9 mouse cellular contexts compared by ENCODE assay signal in genomic region chr9:76235945-76236503, GRCm38 (mm10). TPM values are rescaled to one million over a fixed set of nuclear protein-coding genes. Genes with fewer than 3 reads are reported as not detected.
DNase-seq lines count a peak whose midpoint lies in the region; ATAC-seq and TF ChIP-seq lines count a peak whose summit lies in the region.
"Had no signal": no experiment of that assay in that cellular context is flagged by ENCODE, and none has a peak within 500 bp of the region (broad histone marks: within the 10 kb centered on the region; RNA-seq: fewer than 3 reads in every experiment).

No protein-coding gene starts in this region.

- H3K9ac ChIP-seq in MEL (ENCODE audit: control insufficient read depth, low read depth, low read length, poor library complexity, severe bottlenecking): no peak overlapping the region
- H3K9ac ChIP-seq in embryonic facial prominence, embryonic 15.5 days: no peak overlapping the region
- H3K9ac ChIP-seq in liver, embryonic 12.5 days: peak overlapping the region; percentile 48
- H3K9ac ChIP-seq in neural tube, embryonic 11.5 days (ENCODE audit: low read length): 0 out of 2 replicates have a peak overlapping the region, but pooled peaks have one; percentile 8

- no peak overlapping the region for H3K27ac ChIP-seq in MEL (ENCODE audit: control insufficient read depth, low read depth, low read length)
- peak overlapping the region; percentile 80 for H3K27ac ChIP-seq in embryonic facial prominence, embryonic 15.5 days (replicated peaks)
- peak overlapping the region; percentile 83 for H3K27ac ChIP-seq in liver, embryonic 12.5 days
- no peak overlapping the region for H3K27ac ChIP-seq in neural tube, embryonic 11.5 days (ENCODE audit: low read depth, low read length)

- peak overlapping the region in 1 of 2 experiments; percentile 38; a peak in 2 of 4 replicates for H3K4me3 ChIP-seq in MEL (ENCODE audit: control insufficient read depth in 1 of 2, insufficient read depth in 1 of 2, low read depth in 2 of 2, low read length in 2 of 2)
- H3K4me3 ChIP-seq in embryonic facial prominence, embryonic 15.5 days (replicated peaks): peak overlapping the region; percentile 48
- peak overlapping the region; percentile 56 for H3K4me3 ChIP-seq in liver, embryonic 12.5 days
- peak overlapping the region; percentile 2 for H3K4me3 ChIP-seq in neural tube, embryonic 11.5 days (ENCODE audit: low read depth, low read length)

- H3K79me2 ChIP-seq in MEL (ENCODE audit: control insufficient read depth, insufficient read depth, low read length, poor library complexity): no peaks in the 10 kb centered on the region

- intact Hi-C loops in heart, postnatal 25 days (cut with DNase I): loop anchor here (2.0 kb wide), 1 partner anchor 473 kb away; no protein-coding TSS in a partner anchor

- TF ChIP-seq RAD21 in MEL (IDR thresholded peaks at IDR 0.05; ENCODE audit: low read depth, low read length): no peak

- no peaks in the 10 kb centered on the region for H3K27me3 ChIP-seq in MEL (ENCODE audit: control insufficient read depth in 1 of 2, insufficient read depth in 2 of 2, low read length in 2 of 2)
- no peaks in the 10 kb centered on the region for H3K27me3 ChIP-seq in embryonic facial prominence, embryonic 15.5 days
- H3K27me3 ChIP-seq in liver, embryonic 12.5 days (replicated peaks): no peaks in the 10 kb centered on the region
- H3K27me3 ChIP-seq in neural tube, embryonic 11.5 days (ENCODE audit: control insufficient read depth, insufficient read depth, low read length): no peaks in the 10 kb centered on the region

- H3K4me1 ChIP-seq in MEL (ENCODE audit: control insufficient read depth in 1 of 2, insufficient read depth in 2 of 2, low read length in 2 of 2): no peaks in the 10 kb centered on the region; a peak in 1 of 4 replicates
- H3K4me1 ChIP-seq in embryonic facial prominence, embryonic 15.5 days: no peaks in the 10 kb centered on the region
- H3K4me1 ChIP-seq in liver, embryonic 12.5 days: peaks cover 34% of the 10 kb centered on the region
- H3K4me1 ChIP-seq in neural tube, embryonic 11.5 days (ENCODE audit: control insufficient read depth, insufficient read depth, low read length): no peaks in the 10 kb centered on the region

- H3K36me3 ChIP-seq in MEL (ENCODE audit: control insufficient read depth in 1 of 2, insufficient read depth in 2 of 2, low read length in 2 of 2): peaks cover 0 to 8% of the 10 kb centered on the region in 2 experiments; a peak in 1 of 4 replicates
- H3K36me3 ChIP-seq in embryonic facial prominence, embryonic 15.5 days: no peaks in the 10 kb centered on the region
- no peaks in the 10 kb centered on the region for H3K36me3 ChIP-seq in liver, embryonic 12.5 days
- no peaks in the 10 kb centered on the region for H3K36me3 ChIP-seq in neural tube, embryonic 11.5 days (ENCODE audit: control insufficient read depth, insufficient read depth, low read length)

- peak; percentile 86 for DNase-seq in heart, adult 11 months
- DNase-seq in heart, postnatal 25 days (ENCODE audit: low spot score): no peak
- peak; percentile 63 for DNase-seq in MEL (ENCODE audit: low read depth, low spot score)
- DNase-seq in heart, postnatal 4 days: peak; percentile 15
- DNase-seq in neural tube, embryonic 11.5 days (ENCODE audit: low spot score): peak; percentile 51
- DNase-seq in cerebellum, adult 11-12 months: no peak

- TF ChIP-seq EP300 in MEL (IDR thresholded peaks at IDR 0.05; ENCODE audit: low read depth in 1 of 2, low read length in 2 of 2): no peak

- 1% methylated on average over 14 of the region's 14 CpGs for WGBS in embryonic facial prominence, embryonic 15.5 days
- 3% methylated on average over 14 of the region's 14 CpGs for WGBS in liver, embryonic 12.5 days (ENCODE audit: insufficient replicate concordance)
- WGBS in neural tube, embryonic 11.5 days: 6% methylated on average over 14 of the region's 14 CpGs

- no peak for TF ChIP-seq POLR2A in MEL (IDR thresholded peaks at IDR 0.05; ENCODE audit: control insufficient read depth in 1 of 2, insufficient read depth in 1 of 2, low read depth in 1 of 2, low read length in 2 of 2, poor library complexity in 1 of 2)

- no peaks in the 10 kb centered on the region for H3K9me3 ChIP-seq in MEL (replicated peaks; ENCODE audit: insufficient read depth, low read length)
- no peaks in the 10 kb centered on the region for H3K9me3 ChIP-seq in embryonic facial prominence, embryonic 15.5 days (replicated peaks)
- no peaks in the 10 kb centered on the region for H3K9me3 ChIP-seq in liver, embryonic 12.5 days (replicated peaks)
- no peaks in the 10 kb centered on the region for H3K9me3 ChIP-seq in neural tube, embryonic 11.5 days (ENCODE audit: control insufficient read depth, low read length)

- no peak for ATAC-seq in embryonic facial prominence, embryonic 15.5 days (ENCODE audit: insufficient number of reproducible peaks, low FRiP score, low TSS enrichment, low read depth)
- ATAC-seq in liver, embryonic 12.5 days: peak; percentile 77
- ATAC-seq in neural tube, embryonic 11.5 days (ENCODE audit: insufficient read depth, low FRiP score, low TSS enrichment): peak; percentile 54

- H3K4me2 ChIP-seq in embryonic facial prominence, embryonic 15.5 days (replicated peaks): peak overlapping the region; percentile 76
- H3K4me2 ChIP-seq in liver, embryonic 12.5 days: peak overlapping the region; percentile 80
- H3K4me2 ChIP-seq in neural tube, embryonic 11.5 days (ENCODE audit: low read depth): peak overlapping the region; percentile 39

- no peak for TF ChIP-seq CTCF in MEL (IDR thresholded peaks at IDR 0.05 in 2 of 3, conservative IDR thresholded peaks at IDR 0.05 in 1 of 3; ENCODE audit: control insufficient read depth in 1 of 3, insufficient read depth in 1 of 3, low read depth in 2 of 3, low read length in 3 of 3, poor library complexity in 1 of 3, severe bottlenecking in 1 of 3)

TF ChIP-seq in MEL, 35 proteins besides CTCF, POLR2A, EP300 and RAD21:
- 0 out of 2 replicates have a peak, but pooled peaks have one; percentile 17 for TF ChIP-seq TAL1 (IDR thresholded peaks at IDR 0.05; ENCODE audit: low read length)
- no peak for TF ChIP-seq E2F4 (IDR thresholded peaks at IDR 0.05; ENCODE audit: borderline replicate concordance, low read depth, low read length)
- TF ChIP-seq POLR2AphosphoS5 (IDR thresholded peaks at IDR 0.05; ENCODE audit: borderline replicate concordance, low read depth, low read length): no peak
- TF ChIP-seq MYC (IDR thresholded peaks at IDR 0.05; ENCODE audit: low read depth, low read length): no peak

RNA-seq across cellular contexts. Expression of gene Gfral, which starts 22.6 kb away (rescaled TPM):
- total RNA-seq in heart, postnatal 25 days (2021): not detected
- not detected in 2 replicates for total RNA-seq in MEL (2012; rRNA removed)
- not detected for polyA plus RNA-seq in MEL (2012; ENCODE audit: insufficient read depth in 1 of 2, insufficient read length in 2 of 2, low read depth in 1 of 2, low replicate concordance in 2 of 2, missing spikeins in 1 of 2)
- polyA plus RNA-seq in embryonic facial prominence, embryonic 15.5 days (2015; fragmentation: Nextera tagmentation; extraction: Ambion mirVana): not detected in 2 replicates
- not detected for total RNA-seq in heart, postnatal 4 days (2021)
- not detected in 2 replicates for polyA plus RNA-seq in liver, embryonic 12.5 days (2016; fragmentation: Nextera tagmentation; extraction: Ambion mirVana)
- not detected in 2 replicates for polyA plus RNA-seq in neural tube, embryonic 11.5 days (2014; fragmentation: Nextera tagmentation; extraction: Ambion mirVana)
- polyA plus RNA-seq: large intestine, adult 2 months had no signal

Comparison
In these comparisons a context has a peak if more than half of its experiments do, and no peak if none do; other contexts are left out.
1. DNase-seq: peak in heart, adult 11 months (single experiment), MEL (single experiment), heart, postnatal 4 days (single experiment) and neural tube, embryonic 11.5 days (single experiment); none in heart, postnatal 25 days (single experiment) and cerebellum, adult 11-12 months (single experiment).
2. H3K27ac ChIP-seq: peak in embryonic facial prominence, embryonic 15.5 days (single experiment) and liver, embryonic 12.5 days (single experiment); none in MEL (single experiment) and neural tube, embryonic 11.5 days (single experiment).
3. H3K9ac ChIP-seq: peak in liver, embryonic 12.5 days (single experiment) and neural tube, embryonic 11.5 days (single experiment); none in MEL (single experiment) and embryonic facial prominence, embryonic 15.5 days (single experiment).
4. Peak in every context shown above with its lines, with median percentiles within 50 percentile points of each other: H3K4me2 ChIP-seq.